ENCODE assay signal across 31 mouse cellular contexts in genomic region chr5:35029755-35030154, GRCm38 (mm10). TPM values are rescaled to one million over a fixed set of nuclear protein-coding genes. Genes with fewer than 3 reads are reported as not detected.
DNase-seq lines count a peak whose midpoint lies in the region; ATAC-seq and TF ChIP-seq lines count a peak whose summit lies in the region.
"Had no signal": no experiment of that assay in that cellular context is flagged by ENCODE, and none has a peak within 500 bp of the region (broad histone marks: within the 10 kb centered on the region; RNA-seq: fewer than 3 reads in every experiment).

No protein-coding gene starts in this region.

- no peak for TF ChIP-seq POLR2A in liver, adult 2 months (IDR thresholded peaks at IDR 0.05; ENCODE audit: extremely low read depth, insufficient read depth, low read length)

- no peaks in the 10 kb centered on the region for H3K79me2 ChIP-seq in liver, adult 2 months (ENCODE audit: control insufficient read depth, insufficient read depth, low read length)

- no peak overlapping the region for H3K4me2 ChIP-seq in midbrain, postnatal 0 days (ENCODE audit: low read depth, low read length, poor library complexity, severe bottlenecking)
- H3K4me2 ChIP-seq in midbrain, embryonic 14.5 days (ENCODE audit: low read length), result no peak overlapping the region
- no peak overlapping the region for H3K4me2 ChIP-seq in liver, postnatal 0 days (ENCODE audit: low read depth, low read length)
- H3K4me2 ChIP-seq: forebrain, embryonic 12.5 days; forebrain, embryonic 15.5 days; heart, embryonic 11.5 days; hindbrain, embryonic 13.5 days; intestine, embryonic 15.5 days had no signal

- ATAC-seq in midbrain, postnatal 0 days (ENCODE audit: low FRiP score), result no peak
- no peak for ATAC-seq in midbrain, embryonic 14.5 days (ENCODE audit: low FRiP score, low TSS enrichment)
- peak; percentile 65 for ATAC-seq in liver, postnatal 0 days
- ATAC-seq: forebrain, embryonic 15.5 days; hindbrain, embryonic 16.5 days; intestine, embryonic 15.5 days; Patski had no signal

- peak overlapping the region; percentile 43 for H3K27ac ChIP-seq in gastrocnemius, adult 2 months
- H3K27ac ChIP-seq in liver, adult 2 months (replicated peaks; ENCODE audit: insufficient read depth, low read depth, low read length), result peak overlapping the region; percentile 84
- no peak overlapping the region for H3K27ac ChIP-seq in midbrain, postnatal 0 days (ENCODE audit: low read depth, low read length)
- H3K27ac ChIP-seq in midbrain, embryonic 14.5 days (replicated peaks; ENCODE audit: low read depth, low read length), result no peak overlapping the region
- 0 out of 2 replicates have a peak overlapping the region, but pooled peaks have one; percentile 31 for H3K27ac ChIP-seq in liver, postnatal 0 days (ENCODE audit: low read depth)
- H3K27ac ChIP-seq: forebrain, embryonic 12.5 days; forebrain, embryonic 15.5 days; hindbrain, embryonic 10.5 days; hindbrain, embryonic 13.5 days; intestine, embryonic 15.5 days had no signal

- intact Hi-C loops in gastrocnemius, adult 2 months (cut with DNase I), result loop anchor here (5.0 kb wide), 1 partner anchor 112 kb away; no protein-coding TSS in a partner anchor

- 30% methylated on average over 5 of the region's 5 CpGs for WGBS in liver, adult 2 months
- WGBS in midbrain, postnatal 0 days, result 87% methylated on average over 5 of the region's 5 CpGs
- WGBS in midbrain, embryonic 14.5 days, result 89% methylated on average over 5 of the region's 5 CpGs
- WGBS in liver, postnatal 0 days (ENCODE audit: insufficient replicate concordance), result 71% methylated on average over 5 of the region's 5 CpGs

- no peaks in the 10 kb centered on the region for H3K9me3 ChIP-seq in midbrain, postnatal 0 days (ENCODE audit: low read length)
- H3K9me3 ChIP-seq in midbrain, embryonic 14.5 days (ENCODE audit: control insufficient read depth, low read length), result no peaks in the 10 kb centered on the region
- H3K9me3 ChIP-seq in liver, postnatal 0 days (ENCODE audit: low read length), result no peaks in the 10 kb centered on the region
- H3K9me3 ChIP-seq: forebrain, embryonic 12.5 days; forebrain, embryonic 15.5 days; G1E; hindbrain, embryonic 10.5 days; hindbrain, embryonic 13.5 days; intestine, embryonic 15.5 days had no signal

- H3K9ac ChIP-seq in liver, adult 2 months (ENCODE audit: low read depth, low read length), result peak overlapping the region; percentile 36; the same call in 1 of the 2 replicates
- H3K9ac ChIP-seq in midbrain, postnatal 0 days (replicated peaks; ENCODE audit: low read length, poor library complexity, severe bottlenecking), result 0 out of 2 replicates have a peak overlapping the region, but pooled peaks have one; percentile 19
- no peak overlapping the region for H3K9ac ChIP-seq in midbrain, embryonic 14.5 days (replicated peaks; ENCODE audit: low read length)
- H3K9ac ChIP-seq in liver, postnatal 0 days (replicated peaks), result no peak overlapping the region
- H3K9ac ChIP-seq: forebrain, embryonic 12.5 days; forebrain, embryonic 15.5 days; hindbrain, embryonic 13.5 days; intestine, embryonic 15.5 days had no signal

- peaks cover 25% of the 10 kb centered on the region for H3K4me1 ChIP-seq in liver, adult 2 months (ENCODE audit: control insufficient read depth, insufficient read depth, low read length)
- H3K4me1 ChIP-seq in midbrain, postnatal 0 days (ENCODE audit: insufficient read depth, low read length), result no peaks in the 10 kb centered on the region
- no peaks in the 10 kb centered on the region for H3K4me1 ChIP-seq in midbrain, embryonic 14.5 days (ENCODE audit: control insufficient read depth, insufficient read depth, low read length)
- peaks cover 8% of the 10 kb centered on the region for H3K4me1 ChIP-seq in liver, postnatal 0 days (ENCODE audit: insufficient read depth)
- H3K4me1 ChIP-seq: forebrain, embryonic 12.5 days; hindbrain, embryonic 10.5 days; intestine, embryonic 15.5 days had no signal

- DNase-seq in gastrocnemius, adult 2 months, result no peak
- DNase-seq in gastrocnemius, postnatal 10 days, result no peak
- peak; percentile 98 for DNase-seq in liver, adult 2 months (ENCODE audit: extremely low read depth, low read depth, low spot score)
- DNase-seq in liver, result no peak
- no peak for DNase-seq in midbrain, postnatal 0 days (ENCODE audit: low spot score)
- no peak for DNase-seq in midbrain, embryonic 14.5 days
- no peak for DNase-seq in liver, postnatal 0 days
- DNase-seq in right cerebral cortex, adult 18-20 months, result no peak
- DNase-seq: adrenal gland, adult 2 months; adrenal gland, postnatal 14 days; B cell, adult 2 months; cerebellum, adult 11-12 months; cerebellum, adult 8-10 months; cerebellum, postnatal 10 days; cerebellum, postnatal 36 days; embryo, embryonic 11 days; gastrocnemius, postnatal 14 days; heart, postnatal 10 days; heart, postnatal 36 days had no signal

- no peaks in the 10 kb centered on the region for H3K36me3 ChIP-seq in liver, adult 2 months (ENCODE audit: control insufficient read depth, insufficient read depth, low read length)
- peaks cover 53% of the 10 kb centered on the region for H3K36me3 ChIP-seq in midbrain, postnatal 0 days (ENCODE audit: insufficient read depth, low read length)
- H3K36me3 ChIP-seq in midbrain, embryonic 14.5 days (ENCODE audit: control insufficient read depth, insufficient read depth, low read length), result peaks cover 92% of the 10 kb centered on the region
- peaks cover 21% of the 10 kb centered on the region for H3K36me3 ChIP-seq in liver, postnatal 0 days (replicated peaks; ENCODE audit: insufficient read depth, low read length)
- H3K36me3 ChIP-seq: G1E had no signal

- no peaks in the 10 kb centered on the region for H3K27me3 ChIP-seq in liver, adult 2 months (ENCODE audit: control insufficient read depth, insufficient read depth, low read length)
- H3K27me3 ChIP-seq in midbrain, postnatal 0 days (ENCODE audit: insufficient read depth, low read length), result no peaks in the 10 kb centered on the region
- H3K27me3 ChIP-seq in midbrain, embryonic 14.5 days (ENCODE audit: control insufficient read depth, insufficient read depth, low read length), result no peaks in the 10 kb centered on the region
- H3K27me3 ChIP-seq in liver, postnatal 0 days (ENCODE audit: insufficient read depth, low read length), result no peaks in the 10 kb centered on the region
- H3K27me3 ChIP-seq: CH12.LX; forebrain, embryonic 12.5 days; forebrain, embryonic 15.5 days; hindbrain, embryonic 13.5 days; intestine, embryonic 15.5 days; Patski had no signal

- H3K4me3 ChIP-seq in gastrocnemius, adult 2 months, result no peak overlapping the region
- no peak overlapping the region for H3K4me3 ChIP-seq in liver, adult 2 months (ENCODE audit: insufficient read depth, low read depth, low read length)
- H3K4me3 ChIP-seq in midbrain, postnatal 0 days (ENCODE audit: low read depth, low read length), result no peak overlapping the region
- H3K4me3 ChIP-seq in midbrain, embryonic 14.5 days (replicated peaks; ENCODE audit: low read depth, low read length), result no peak overlapping the region
- no peak overlapping the region for H3K4me3 ChIP-seq in liver, postnatal 0 days (ENCODE audit: low read depth, low read length)
- H3K4me3 ChIP-seq: erythroblast, embryonic 14.5 days; forebrain, embryonic 12.5 days; forebrain, embryonic 15.5 days; hindbrain, embryonic 10.5 days; hindbrain, embryonic 13.5 days; intestine, embryonic 15.5 days had no signal

- no peak for TF ChIP-seq EP300 in liver, postnatal 0 days (IDR thresholded peaks at IDR 0.05; ENCODE audit: low read depth)

- no peak for TF ChIP-seq CTCF in gastrocnemius, adult 2 months (IDR thresholded peaks at IDR 0.05)
- TF ChIP-seq CTCF in liver, adult 2 months (IDR thresholded peaks at IDR 0.05; ENCODE audit: low read depth, low read length), result no peak
- no peak for TF ChIP-seq CTCF in midbrain, postnatal 0 days (IDR thresholded peaks at IDR 0.05)
- no peak for TF ChIP-seq CTCF in liver, postnatal 0 days (IDR thresholded peaks at IDR 0.05; ENCODE audit: low read depth)

RNA-seq across cellular contexts. Expression of gene Hgfac, which starts 11.6 kb away (rescaled TPM):
- total RNA-seq in gastrocnemius, adult 2 months (2021), result under 1 TPM; 0.25 to 0.48 TPM
- total RNA-seq in gastrocnemius, postnatal 10 days (2021), result 1 to 10 TPM in 1 of 2 experiments, under 1 TPM in 1; 0.40 to 1.1 TPM
- total RNA-seq in liver, adult 2 months (2014; rRNA removed), result 239 and 244 TPM in 2 replicates
- 780 and 1,032 TPM in 2 replicates for polyA plus RNA-seq in liver, adult 2 months (2012; rRNA removed)
- 0.11 and 0.71 TPM in 2 replicates for total RNA-seq in midbrain, postnatal 0 days (2014; rRNA removed)
- polyA plus RNA-seq in midbrain, postnatal 0 days (2015; fragmentation: Nextera tagmentation; extraction: Ambion mirVana), result 0.23 TPM in 1 of 2 replicates, not detected in the other
- 0.61 and 1.1 TPM in 2 replicates for polyA plus RNA-seq in midbrain, embryonic 14.5 days (2014; fragmentation: Nextera tagmentation; extraction: Ambion mirVana)
- polyA plus RNA-seq in liver, postnatal 0 days (2015; fragmentation: Nextera tagmentation; extraction: Ambion mirVana), result 285 and 304 TPM in 2 replicates
- total RNA-seq: CH12.LX had no signal
- polyA plus RNA-seq: embryonic facial prominence, embryonic 11.5 days; G1E had no signal

RNA-seq across cellular contexts. Expression of gene Dok7, which starts 26.8 kb away (rescaled TPM):
- 10 to 100 TPM; 21.8 to 31.9 TPM for total RNA-seq in gastrocnemius, adult 2 months (2021)
- total RNA-seq in gastrocnemius, postnatal 10 days (2021), result 10 to 100 TPM; 25.8 to 30.4 TPM
- total RNA-seq in liver, adult 2 months (2014; rRNA removed), result not detected in 2 replicates
- polyA plus RNA-seq in liver, adult 2 months (2012; rRNA removed), result not detected in 2 replicates
- total RNA-seq in midbrain, postnatal 0 days (2014; rRNA removed), result 22.1 and 25.1 TPM in 2 replicates
- polyA plus RNA-seq in midbrain, postnatal 0 days (2015; fragmentation: Nextera tagmentation; extraction: Ambion mirVana), result 10.8 and 11.1 TPM in 2 replicates
- polyA plus RNA-seq in midbrain, embryonic 14.5 days (2014; fragmentation: Nextera tagmentation; extraction: Ambion mirVana), result 3.6 and 6.2 TPM in 2 replicates
- polyA plus RNA-seq in liver, postnatal 0 days (2015; fragmentation: Nextera tagmentation; extraction: Ambion mirVana), result 0.05 and 0.06 TPM in 2 replicates
- total RNA-seq: CH12.LX, G1E had no signal
- polyA plus RNA-seq: erythroblast, embryonic 14.5 days; G1E had no signal

Comparison
In these comparisons a context has a peak if more than half of its experiments do, and no peak if none do; other contexts are left out.
1. H3K9ac ChIP-seq: peak in liver, adult 2 months (single experiment) and midbrain, postnatal 0 days (single experiment); none in midbrain, embryonic 14.5 days (single experiment) and liver, postnatal 0 days (single experiment).
2. H3K27ac ChIP-seq: peak in gastrocnemius, adult 2 months (single experiment), liver, adult 2 months (single experiment) and liver, postnatal 0 days (single experiment); none in midbrain, postnatal 0 days (single experiment) and midbrain, embryonic 14.5 days (single experiment).
3. RNA of gene Hgfac, which starts 11.6 kb away (total RNA-seq): 239 to 244 TPM in liver, adult 2 months; 0.40 to 1.1 TPM in gastrocnemius, postnatal 10 days, 0.25 to 0.48 TPM in gastrocnemius, adult 2 months and 0.11 to 0.71 TPM in midbrain, postnatal 0 days; every median in the first group is over 100 times any median in the second.
4. RNA of gene Dok7, which starts 26.8 kb away (total RNA-seq): 21.8 to 31.9 TPM in gastrocnemius, adult 2 months, 25.8 to 30.4 TPM in gastrocnemius, postnatal 10 days and 22.1 to 25.1 TPM in midbrain, postnatal 0 days; not detected in liver, adult 2 months; every median in the first group is over 10 times any median in the second.